Mouse (Mus musculus): ENCODE measurements around the gene Il15ra. TPM values are rescaled to one million over a fixed set of nuclear protein-coding genes. Genes with fewer than 3 reads are reported as not detected.

Il15ra gene
- polyA plus RNA-seq, 1 experiment from 2014 or later = 4.4 TPM

DNA sequence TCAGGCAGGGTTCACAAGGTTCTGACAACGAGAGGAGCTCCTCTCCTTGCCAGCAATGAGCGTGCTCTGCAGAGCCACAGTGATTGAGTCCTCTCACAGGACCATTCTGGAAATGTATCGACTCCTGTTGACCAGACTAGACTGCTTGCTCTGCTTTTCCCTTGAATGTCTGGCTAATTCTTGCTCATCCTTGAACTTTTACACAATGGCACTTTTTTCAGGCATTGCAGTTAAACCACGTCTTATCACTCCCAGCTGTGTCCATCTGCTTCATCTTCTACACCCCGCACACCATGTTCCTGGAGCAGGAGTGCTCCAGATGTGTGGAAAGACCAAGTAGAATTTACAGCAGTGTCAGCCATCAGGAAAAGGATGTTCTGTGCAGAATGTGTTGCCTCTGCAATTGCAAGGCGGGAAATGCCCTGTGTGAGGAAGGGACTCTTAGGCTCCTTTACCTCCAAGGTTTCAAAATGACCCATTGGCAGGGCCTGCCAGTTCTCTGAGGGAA, 7.4 kb downstream of the Il15ra start:
- H3K4me1 ChIP-seq = no peaks in the 10 kb centered on the region
- H3K4me3 ChIP-seq = no peak overlapping the region
- H3K9me3 ChIP-seq = no peaks in the 10 kb centered on the region
- no peaks in the 10 kb centered on the region for H3K36me3 ChIP-seq
- no peak overlapping the region for H3K4me2 ChIP-seq
- no peaks in the 10 kb centered on the region for H3K27me3 ChIP-seq
- 76% methylated on average over 6 of the region's 6 CpGs for WGBS
- H3K9ac ChIP-seq = no peak overlapping the region
- no peak for ATAC-seq (ENCODE audit: insufficient number of reproducible peaks, low FRiP score, low TSS enrichment, low read depth)
- H3K27ac ChIP-seq = no peak overlapping the region

DNA sequence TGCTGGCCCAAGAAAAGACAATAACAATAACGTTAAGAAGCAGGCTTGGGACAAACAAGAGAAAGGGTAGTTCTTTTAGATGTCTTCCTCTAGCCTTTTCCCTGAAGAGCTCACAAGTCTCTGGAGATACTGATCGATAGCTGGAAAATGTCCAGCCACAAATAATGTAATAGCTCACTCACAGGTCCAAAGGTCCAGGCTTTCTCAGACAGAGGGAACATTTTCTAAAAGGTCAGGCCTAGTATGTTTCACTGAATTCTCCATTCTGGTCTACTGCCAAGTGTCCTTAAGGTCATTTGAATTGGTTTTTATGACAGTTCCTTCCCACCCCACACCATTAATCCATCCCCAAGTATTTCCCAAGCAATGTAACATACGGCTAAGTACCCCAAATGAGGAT, 7.9 kb downstream of the Il15ra start:
- H3K4me3 ChIP-seq = no peak overlapping the region
- no peak for ATAC-seq (ENCODE audit: insufficient number of reproducible peaks, low FRiP score, low TSS enrichment, low read depth)
- H3K4me1 ChIP-seq = no peaks in the 10 kb centered on the region
- H3K4me2 ChIP-seq = no peak overlapping the region
- 61% methylated on average over 3 of the region's 3 CpGs for WGBS
- no peaks in the 10 kb centered on the region for H3K9me3 ChIP-seq
- H3K36me3 ChIP-seq = no peaks in the 10 kb centered on the region
- H3K9ac ChIP-seq = no peak overlapping the region
- no peaks in the 10 kb centered on the region for H3K27me3 ChIP-seq
- H3K27ac ChIP-seq = no peak overlapping the region

DNA sequence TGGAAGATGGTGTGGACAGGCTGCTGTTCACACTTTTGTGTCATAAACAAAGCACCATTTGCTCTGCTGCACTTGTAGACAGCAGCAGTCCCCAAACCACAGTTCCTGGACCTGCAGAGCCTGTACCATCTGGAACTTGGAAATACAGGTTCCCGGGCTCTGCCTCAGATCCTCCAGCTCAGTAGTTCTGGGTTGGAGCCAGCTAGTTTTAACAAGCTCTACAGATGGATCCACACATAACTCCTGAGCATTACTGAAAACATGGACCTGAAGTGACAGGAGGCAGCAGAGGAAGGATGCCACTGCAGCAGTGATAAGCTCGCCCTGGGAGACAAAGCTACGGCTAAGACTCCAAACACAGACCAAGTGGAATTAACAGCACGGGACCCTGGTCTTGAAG, 9.4 kb downstream of the Il15ra start:
- Histone ChIP-seq H3K9ac (no peak overlapping the region), H3K4me3 (no peak overlapping the region), H3K4me2 (no peak overlapping the region), H3K27me3 (no peaks in the 10 kb centered on the region), H3K4me1 (no peaks in the 10 kb centered on the region), H3K9me3 (no peaks in the 10 kb centered on the region), H3K36me3 (no peaks in the 10 kb centered on the region), H3K27ac (no peak overlapping the region)
- no peak for ATAC-seq (ENCODE audit: insufficient number of reproducible peaks, low FRiP score, low TSS enrichment, low read depth)
- 76% methylated on average over 4 of the region's 4 CpGs for WGBS

DNA sequence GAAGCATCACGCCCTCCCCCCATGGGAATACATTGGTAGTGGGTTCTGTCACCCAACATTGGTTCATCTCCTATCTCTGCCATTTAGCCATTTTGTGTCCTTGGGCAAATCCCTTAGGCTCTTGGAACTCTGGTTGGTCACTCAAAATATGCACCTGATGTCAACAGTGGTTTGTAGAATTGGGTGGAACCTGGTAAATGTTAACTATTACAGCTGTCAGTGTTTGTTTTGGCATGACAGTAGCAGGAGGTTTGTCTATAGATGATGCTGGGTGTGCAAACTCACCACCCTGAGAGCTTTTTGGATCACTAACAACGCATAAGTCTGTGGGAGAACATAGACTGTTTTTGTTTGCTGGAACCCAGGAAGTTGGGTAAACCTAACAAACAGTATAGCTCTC, 13.5 kb downstream of the Il15ra start:
- H3K36me3 ChIP-seq = no peaks in the 10 kb centered on the region
- no peak overlapping the region for H3K4me2 ChIP-seq
- no peak overlapping the region for H3K27ac ChIP-seq
- ATAC-seq (ENCODE audit: insufficient number of reproducible peaks, low FRiP score, low TSS enrichment, low read depth) = no peak
- H3K4me3 ChIP-seq = no peak overlapping the region
- H3K9ac ChIP-seq = no peak overlapping the region
- H3K4me1 ChIP-seq = no peaks in the 10 kb centered on the region
- H3K9me3 ChIP-seq = no peaks in the 10 kb centered on the region
- no peaks in the 10 kb centered on the region for H3K27me3 ChIP-seq
- WGBS = 83% methylated on average over 2 of the region's 2 CpGs

DNA sequence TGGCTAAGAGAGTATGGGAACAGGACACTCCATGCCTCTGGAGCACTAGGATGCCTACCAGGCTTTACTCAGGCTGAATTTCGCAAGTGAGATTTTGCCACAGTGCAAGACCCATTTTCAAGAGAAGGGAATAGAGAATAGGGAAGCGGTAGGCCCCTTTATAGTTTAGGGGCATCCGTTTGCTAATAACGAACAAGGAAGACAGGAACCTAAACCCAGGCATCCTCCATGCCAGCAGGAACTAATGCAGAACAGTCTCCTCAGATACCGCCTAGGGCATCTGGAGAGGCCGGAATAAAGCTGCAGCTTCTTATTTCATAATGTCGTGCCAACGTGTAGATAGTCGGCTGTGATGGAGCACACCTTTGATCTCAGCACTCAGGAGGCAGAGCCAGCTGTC, 17.5 kb downstream of the Il15ra start:
- no peaks in the 10 kb centered on the region for H3K27me3 ChIP-seq
- 74% methylated on average over 9 of the region's 9 CpGs for WGBS
- no peaks in the 10 kb centered on the region for H3K4me1 ChIP-seq
- H3K9me3 ChIP-seq = no peaks in the 10 kb centered on the region
- no peak overlapping the region for H3K9ac ChIP-seq
- no peak overlapping the region for H3K4me2 ChIP-seq
- no peak overlapping the region for H3K4me3 ChIP-seq
- H3K27ac ChIP-seq = no peak overlapping the region
- no peak for ATAC-seq (ENCODE audit: insufficient number of reproducible peaks, low FRiP score, low TSS enrichment, low read depth)
- no peaks in the 10 kb centered on the region for H3K36me3 ChIP-seq

DNA sequence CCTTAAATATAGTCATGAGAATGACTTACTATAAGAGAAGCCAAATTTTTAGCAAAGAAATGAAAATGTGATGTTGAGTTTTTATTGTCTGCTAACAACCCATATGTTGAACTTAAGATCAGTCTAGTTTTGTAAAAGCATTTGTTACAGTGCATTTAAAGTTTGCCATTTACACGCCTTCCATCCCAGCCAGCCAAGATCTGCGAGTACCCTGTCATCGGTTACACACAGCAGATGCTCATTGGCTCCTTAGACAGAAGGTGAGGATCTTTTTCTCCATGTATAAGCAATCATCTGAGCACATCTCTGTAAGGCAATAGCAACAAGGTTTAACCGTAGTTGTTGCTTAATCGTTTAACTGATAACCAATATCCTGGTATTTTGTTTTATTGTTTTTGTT, 22.5 kb downstream of the Il15ra start:
- H3K27ac ChIP-seq = no peak overlapping the region
- no peaks in the 10 kb centered on the region for H3K4me1 ChIP-seq
- no peaks in the 10 kb centered on the region for H3K9me3 ChIP-seq
- no peaks in the 10 kb centered on the region for H3K36me3 ChIP-seq
- no peak overlapping the region for H3K4me3 ChIP-seq
- ATAC-seq (ENCODE audit: insufficient number of reproducible peaks, low FRiP score, low TSS enrichment, low read depth) = no peak
- WGBS = 88% methylated on average over 5 of the region's 5 CpGs
- no peak overlapping the region for H3K9ac ChIP-seq
- H3K4me2 ChIP-seq = no peak overlapping the region
- H3K27me3 ChIP-seq = no peaks in the 10 kb centered on the region

DNA sequence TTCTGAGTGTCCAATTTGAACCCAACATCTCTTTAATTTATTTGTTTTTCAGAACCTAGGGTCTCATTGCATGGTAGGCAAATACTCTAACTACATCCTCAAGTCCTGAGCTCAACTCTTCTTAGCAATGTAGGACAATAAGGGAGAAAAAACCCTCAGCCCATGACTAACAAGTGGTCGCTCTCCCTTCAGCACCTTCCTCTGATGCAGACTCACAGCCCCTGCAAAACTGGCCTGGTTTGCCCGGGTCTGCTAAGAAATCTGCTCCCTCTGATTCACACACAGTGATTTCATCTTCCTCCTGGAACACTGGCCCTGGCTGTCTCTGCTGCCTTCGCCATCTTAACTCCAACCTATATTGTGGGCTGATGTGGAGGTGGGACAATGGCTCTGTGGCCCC, 24.0 kb downstream of the Il15ra start:
- WGBS = 42% methylated on average over 3 of the region's 3 CpGs
- no peak overlapping the region for H3K4me2 ChIP-seq
- no peaks in the 10 kb centered on the region for H3K4me1 ChIP-seq
- H3K36me3 ChIP-seq = no peaks in the 10 kb centered on the region
- no peaks in the 10 kb centered on the region for H3K9me3 ChIP-seq
- H3K9ac ChIP-seq = no peak overlapping the region
- H3K27me3 ChIP-seq = no peaks in the 10 kb centered on the region
- no peak overlapping the region for H3K27ac ChIP-seq
- no peak overlapping the region for H3K4me3 ChIP-seq
- no peak for ATAC-seq (ENCODE audit: insufficient number of reproducible peaks, low FRiP score, low TSS enrichment, low read depth)

DNA sequence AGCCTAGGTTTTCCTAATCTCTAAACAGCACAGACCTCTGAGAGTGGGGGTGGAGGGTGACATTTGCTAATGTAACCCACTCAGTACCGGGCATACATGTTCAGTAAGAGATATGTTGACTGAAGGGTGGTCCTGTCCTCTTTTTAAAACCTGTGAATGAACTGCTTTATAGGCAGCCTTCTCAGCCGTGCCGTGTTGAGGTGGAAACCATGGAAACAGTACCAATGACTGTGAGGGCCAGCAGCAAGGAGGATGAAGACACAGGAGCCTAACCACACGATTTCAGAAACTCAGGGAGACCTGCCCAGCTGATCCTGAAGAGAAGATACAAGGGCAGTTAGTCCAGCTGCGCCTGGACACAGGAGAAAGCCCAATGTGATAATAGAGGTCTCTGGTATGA, 27.9 kb downstream of the Il15ra start:
- 63% methylated on average over 5 of the region's 5 CpGs for WGBS
- no peak overlapping the region for H3K27ac ChIP-seq
- H3K4me2 ChIP-seq = no peak overlapping the region
- H3K36me3 ChIP-seq = no peaks in the 10 kb centered on the region
- H3K27me3 ChIP-seq = no peaks in the 10 kb centered on the region
- no peak for ATAC-seq (ENCODE audit: insufficient number of reproducible peaks, low FRiP score, low TSS enrichment, low read depth)
- H3K9me3 ChIP-seq = no peaks in the 10 kb centered on the region
- H3K4me3 ChIP-seq = no peak overlapping the region
- H3K9ac ChIP-seq = no peak overlapping the region
- no peaks in the 10 kb centered on the region for H3K4me1 ChIP-seq

DNA sequence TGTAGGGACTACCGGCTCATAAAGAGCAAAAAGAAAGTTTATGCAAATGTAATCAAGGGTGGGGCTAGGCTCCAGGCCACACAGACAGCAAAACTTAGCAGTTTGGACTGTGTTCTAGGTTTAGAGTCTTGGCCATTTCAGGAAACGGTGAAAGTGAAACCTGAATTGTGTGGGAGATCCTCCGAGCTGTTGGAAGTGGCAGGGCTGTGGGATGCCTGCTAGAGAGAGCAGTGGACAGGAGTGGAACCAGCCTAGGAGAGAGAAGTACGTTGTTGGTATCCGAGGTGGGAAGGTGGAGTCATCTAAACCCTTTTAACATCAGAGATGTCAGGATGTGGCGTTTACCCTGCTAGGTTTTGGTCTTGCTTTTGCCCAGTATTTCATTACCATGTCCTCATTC, 30.8 kb downstream of the Il15ra start:
- ATAC-seq (ENCODE audit: insufficient number of reproducible peaks, low FRiP score, low TSS enrichment, low read depth) = no peak
- Histone ChIP-seq H3K4me3 (no peak overlapping the region), H3K27me3 (no peaks in the 10 kb centered on the region), H3K36me3 (peaks cover 9% of the 10 kb centered on the region), H3K9ac (no peak overlapping the region), H3K9me3 (no peaks in the 10 kb centered on the region), H3K4me2 (no peak overlapping the region), H3K27ac (no peak overlapping the region), H3K4me1 (no peaks in the 10 kb centered on the region)
- WGBS = 86% methylated on average over 6 of the region's 6 CpGs

DNA sequence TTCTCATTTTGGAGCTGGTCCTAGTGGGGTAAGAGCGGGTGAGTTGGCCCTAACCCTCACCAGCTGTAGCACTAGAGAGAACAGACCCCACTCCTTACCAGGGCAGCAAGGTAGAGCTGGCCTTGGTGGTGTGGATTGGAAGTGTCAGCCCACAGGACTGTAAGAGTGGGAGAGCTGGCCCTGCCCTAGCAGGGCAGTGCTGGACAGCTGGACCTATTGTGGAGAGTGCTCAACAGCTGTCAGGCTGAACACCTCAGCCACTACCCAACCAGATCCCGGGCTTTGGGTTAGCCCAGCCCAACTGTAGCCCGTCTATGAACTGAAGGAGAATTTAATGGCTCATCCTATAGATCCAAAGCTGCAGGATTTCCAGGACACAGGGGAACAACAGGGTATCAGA, 33.7 kb downstream of the Il15ra start:
- H3K4me3 ChIP-seq = no peak overlapping the region
- H3K9ac ChIP-seq = no peak overlapping the region
- ATAC-seq (ENCODE audit: insufficient number of reproducible peaks, low FRiP score, low TSS enrichment, low read depth) = no peak
- no peak overlapping the region for H3K4me2 ChIP-seq
- H3K4me1 ChIP-seq = no peaks in the 10 kb centered on the region
- H3K27me3 ChIP-seq = no peaks in the 10 kb centered on the region
- peaks cover 39% of the 10 kb centered on the region for H3K36me3 ChIP-seq
- no peaks in the 10 kb centered on the region for H3K9me3 ChIP-seq
- WGBS = 89% methylated on average over 3 of the region's 3 CpGs
- no peak overlapping the region for H3K27ac ChIP-seq

DNA sequence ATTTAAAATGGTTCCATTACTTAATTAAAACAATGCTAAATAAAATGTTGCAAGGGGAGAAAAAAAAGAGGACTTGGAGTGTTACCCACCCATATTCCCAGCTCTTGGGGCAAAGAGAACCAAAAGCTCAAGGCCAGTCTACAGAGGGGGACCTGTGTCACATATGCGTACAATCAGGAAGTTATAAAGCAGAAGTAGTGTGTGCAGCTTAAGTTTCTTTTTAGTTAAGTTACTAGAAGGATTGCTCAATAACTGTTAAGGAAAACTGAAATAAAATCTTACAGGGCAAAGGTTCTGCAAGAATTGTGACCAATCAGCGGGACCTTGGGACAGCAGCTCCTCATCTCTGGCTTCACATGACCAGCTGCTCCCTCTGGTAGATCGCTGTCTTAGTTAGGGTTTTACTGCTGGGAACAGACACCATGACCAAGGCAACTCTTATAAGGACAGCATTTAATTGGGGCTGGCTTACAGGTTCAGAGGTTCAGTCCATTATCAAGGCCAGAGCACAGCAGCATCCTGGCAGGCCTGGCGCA, 34.5 kb downstream of the Il15ra start:
- Histone ChIP-seq H3K4me3 (no peak overlapping the region), H3K4me1 (no peaks in the 10 kb centered on the region), H3K36me3 (peaks cover 45% of the 10 kb centered on the region), H3K4me2 (no peak overlapping the region), H3K27me3 (no peaks in the 10 kb centered on the region), H3K9me3 (no peaks in the 10 kb centered on the region), H3K27ac (no peak overlapping the region), H3K9ac (no peak overlapping the region)
- no peak for ATAC-seq (ENCODE audit: insufficient number of reproducible peaks, low FRiP score, low TSS enrichment, low read depth)
- WGBS = 92% methylated on average over 4 of the region's 4 CpGs

DNA sequence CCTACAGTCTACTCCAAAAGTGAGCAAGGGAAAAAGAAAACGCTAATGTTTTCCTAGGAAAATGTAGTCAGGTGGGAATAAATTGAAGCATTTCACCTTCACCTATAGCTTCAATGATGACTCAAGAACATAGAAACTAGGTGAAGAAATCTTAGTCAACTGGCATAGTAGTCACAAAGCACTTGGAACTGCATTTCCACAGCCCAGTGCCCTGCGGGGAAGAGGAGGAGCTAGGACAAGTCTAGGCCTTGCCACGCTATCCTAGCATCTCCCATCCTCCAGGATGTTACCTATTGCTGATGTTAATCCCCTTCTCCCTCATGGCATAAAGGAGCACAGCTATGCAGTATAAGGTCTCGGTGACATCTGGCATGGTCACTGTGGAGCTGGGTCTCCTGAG, 57.5 kb downstream of the Il15ra start:
- no peaks in the 10 kb centered on the region for H3K27me3 ChIP-seq
- H3K4me2 ChIP-seq = no peak overlapping the region
- ATAC-seq (ENCODE audit: insufficient number of reproducible peaks, low FRiP score, low TSS enrichment, low read depth) = no peak
- H3K36me3 ChIP-seq = peaks cover 95% of the 10 kb centered on the region
- H3K9ac ChIP-seq = no peak overlapping the region
- WGBS = 83% methylated on average over 4 of the region's 4 CpGs
- H3K4me1 ChIP-seq = no peaks in the 10 kb centered on the region
- H3K4me3 ChIP-seq = no peak overlapping the region
- no peaks in the 10 kb centered on the region for H3K9me3 ChIP-seq
- H3K27ac ChIP-seq = no peak overlapping the region

DNA sequence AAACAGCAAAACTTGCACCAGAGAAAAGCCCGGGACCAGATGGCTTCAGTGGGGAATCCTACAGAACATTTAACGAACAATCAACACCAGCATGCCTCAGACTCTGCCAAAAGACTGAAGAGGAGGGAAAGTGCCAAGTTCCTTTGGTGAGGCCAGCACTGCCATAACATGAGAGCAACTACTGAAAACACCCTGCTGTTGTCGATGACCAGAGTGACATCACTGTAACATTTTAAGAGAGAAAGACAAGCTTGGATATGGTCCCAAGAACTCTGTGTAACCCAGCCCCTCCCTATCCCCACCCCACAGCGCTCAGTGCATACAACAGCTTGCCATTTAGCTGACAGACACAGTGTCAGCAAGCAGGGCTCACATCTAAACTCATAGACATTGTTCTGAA, 60.6 kb downstream of the Il15ra start:
- Histone ChIP-seq H3K4me3 (no peak overlapping the region), H3K4me2 (no peak overlapping the region), H3K27ac (no peak overlapping the region), H3K36me3 (peaks cover 85% of the 10 kb centered on the region), H3K9ac (no peak overlapping the region), H3K4me1 (no peaks in the 10 kb centered on the region), H3K27me3 (no peaks in the 10 kb centered on the region), H3K9me3 (no peaks in the 10 kb centered on the region)
- ATAC-seq (ENCODE audit: insufficient number of reproducible peaks, low FRiP score, low TSS enrichment, low read depth) = no peak
- 82% methylated on average over 4 of the region's 4 CpGs for WGBS

Measured in limb, embryonic 15.5 days (tissue).